Mouse (Mus musculus) liver, postnatal 0 days (tissue): ENCODE results near the gene Abcb11. TPM values are rescaled to one million over a fixed set of nuclear protein-coding genes. Genes with fewer than 3 reads are reported as not detected.
A peak's percentile ranks its signal among the peaks of the same experiment; 100 is the strongest.

Experiments
- ATAC-seq: fragments of 200-750 bp; cut with Nextera tagmentation; 2 replicates; pipeline ENCODE4 v1.8.0; 2017; ENCODE audit warnings: mild to moderate bottlenecking, moderate library complexity
- DNase-seq: peaks from one replicate; pipeline ENCODE4 v3.0.0-alpha.2; 2016
- H3K27ac ChIP-seq: fragments of 300-500 bp; sonication (generic); 2 replicates; pipeline ENCODE4 v1.5.1; 2014; ENCODE audit warnings: antibody characterized with exemption, moderate library complexity, mild to moderate bottlenecking, low read depth
- H3K27me3 ChIP-seq: fragments of 300-500 bp; sonication (generic); 2 replicates; pipeline ENCODE4 v1.6.1; 2014; ENCODE audit warnings: low read length, control low read depth, mixed read lengths; ENCODE audit not compliant: insufficient read depth
- H3K36me3 ChIP-seq: fragments of 300-500 bp; sonication (generic); replicated peaks from 2 replicates; pipeline ENCODE4 v1.6.1; 2014; ENCODE audit warnings: mild to moderate bottlenecking, control low read depth, low read length, moderate library complexity, mixed read lengths; ENCODE audit not compliant: insufficient read depth
- H3K4me1 ChIP-seq: fragments of 300-500 bp; sonication (generic); 2 replicates; pipeline ENCODE4 v1.6.1; 2014; ENCODE audit warnings: antibody characterized with exemption, mild to moderate bottlenecking, control low read depth; ENCODE audit not compliant: insufficient read depth
- H3K4me2 ChIP-seq: fragments of 300-500 bp; sonication (generic); 2 replicates; pipeline ENCODE4 v1.6.1; 2014; ENCODE audit warnings: low read depth, mild to moderate bottlenecking, low read length, moderate library complexity, mixed read lengths
- H3K4me3 ChIP-seq: fragments of 300-500 bp; sonication (generic); 2 replicates; pipeline ENCODE4 v1.5.1; 2014; ENCODE audit warnings: low read depth, low read length
- H3K9ac ChIP-seq: fragments of 300-500 bp; sonication (generic); replicated peaks from 2 replicates; pipeline ENCODE4 v1.6.1; 2014; ENCODE audit warnings: mild to moderate bottlenecking, moderate library complexity
- H3K9me3 ChIP-seq: fragments of 300-500 bp; sonication (generic); 2 replicates; pipeline ENCODE4 v1.6.1; 2016; ENCODE audit warnings: mild to moderate bottlenecking, control low read depth, low read length, mixed read lengths
- CTCF ChIP-seq: sonication (generic); IDR thresholded peaks from 2 replicates; pipeline ENCODE4 v1.5.1; 2016; ENCODE audit warnings: antibody characterized with exemption, low read depth
- EP300 ChIP-seq: IDR thresholded peaks from 2 replicates; pipeline ENCODE4 v1.6.1; 2016; ENCODE audit warnings: antibody characterized with exemption, low read depth, mild to moderate bottlenecking
- WGBS: fragments of 180-500 bp; shearing (Covaris S2); extraction: QIAGEN DNeasy Blood & Tissue Kit; methylation state at CpG from one replicate; pipeline ENCODE4 v1.1.7; 2014; ENCODE audit not compliant: insufficient replicate concordance; 5-methylcytosine and 5-hydroxymethylcytosine counted together
- polyA plus RNA-seq: library from polyadenylated mRNA; unstranded; fragments of >200 nt; fragmentation: Nextera tagmentation; extraction: Ambion mirVana; gene quantifications from 2 replicates; pipeline ENCODE4 v1.2.1, GENCODE M21; 2015

The Abcb11 gene
- polyA plus RNA-seq = 74.4 and 74.8 TPM in 2 replicates

DNA sequence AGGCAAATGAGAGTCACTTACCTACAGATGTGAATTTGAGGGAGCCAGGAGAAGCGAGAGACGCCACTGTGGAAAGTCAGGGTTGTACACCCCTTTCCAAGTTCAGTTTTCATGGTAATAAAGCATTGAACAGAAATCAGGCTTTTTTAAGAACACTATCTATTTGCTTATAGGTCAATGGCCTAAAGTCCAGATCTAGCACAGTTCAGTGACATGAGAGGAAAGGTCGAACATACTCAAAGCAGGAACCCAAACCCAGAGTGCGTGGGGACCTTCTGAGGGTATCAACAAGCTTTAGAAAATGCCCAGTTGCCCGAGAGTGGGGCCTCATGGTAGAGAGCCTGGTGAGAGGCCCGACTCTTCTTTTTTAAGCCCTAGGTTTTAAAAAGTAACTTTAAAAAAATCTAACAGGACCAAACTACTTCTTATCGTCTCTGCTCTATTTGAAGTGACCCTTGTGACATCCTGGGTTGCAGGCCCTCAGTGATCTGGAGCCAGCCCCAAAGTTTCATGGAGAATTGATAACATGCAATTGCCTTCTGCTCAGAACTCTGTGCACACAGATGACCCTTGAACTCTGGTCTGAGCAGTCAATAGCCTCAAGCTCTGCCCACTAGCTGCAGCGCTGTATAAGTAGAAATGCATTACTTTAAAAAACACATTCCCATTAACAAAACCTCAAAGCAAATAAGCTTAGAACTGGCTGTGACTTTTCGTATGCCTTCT is at the start of gene Abcb11:
Gene Abcb11, minus strand, starts transcription at position 121 of the 726 bp plus-strand sequence.
- WGBS = 57% methylated on average over 9 of the region's 9 CpGs
- H3K4me2 ChIP-seq = peak within 1 kb of the TSS; percentile 62
- peak within 1 kb of the TSS; percentile 77 for H3K27ac ChIP-seq
- TF ChIP-seq EP300 = no peak
- no peak for TF ChIP-seq CTCF
- ATAC-seq = peak; percentile 93
- H3K36me3 ChIP-seq = no peaks in the 10 kb centered on the region
- peak within 1 kb of the TSS; percentile 47 for H3K4me3 ChIP-seq
- H3K4me1 ChIP-seq = 0 out of 2 replicates have a peak, but pooled peaks cover 6% of the 10 kb centered on the region
- peak; percentile 24 for DNase-seq
- H3K9me3 ChIP-seq = no peaks in the 10 kb centered on the region
- H3K9ac ChIP-seq = peak within 1 kb of the TSS; percentile 64
- H3K27me3 ChIP-seq = no peaks in the 10 kb centered on the region

- H3K4me2 ChIP-seq = no peak overlapping the region; the same call in 1 of the 2 replicates
- no peak overlapping the region for H3K4me3 ChIP-seq
- DNase-seq (peak; percentile 59), ATAC-seq (peak; percentile 99)
- no peaks in the 10 kb centered on the region for H3K9me3 ChIP-seq
- peak; percentile 67 for TF ChIP-seq EP300
- TF ChIP-seq CTCF = no peak
- H3K4me1 ChIP-seq = peaks cover 9% of the 10 kb centered on the region
- H3K36me3 ChIP-seq = no peaks in the 10 kb centered on the region
- peak overlapping the region; percentile 92 for H3K27ac ChIP-seq
- 44% methylated on average over 3 of the region's 3 CpGs for WGBS
- no peak overlapping the region for H3K9ac ChIP-seq
- no peaks in the 10 kb centered on the region for H3K27me3 ChIP-seq
These were observed 43.9 kb upstream of the Abcb11 start for GRCm38 (mm10) chr2:69386118-69386871.

GRCm38 (mm10) chr2:69382838-69383237 is 40.4 kb upstream of the Abcb11 start:
- DNase-seq = no peak
- no peak for TF ChIP-seq EP300
- Histone ChIP-seq H3K9me3 (no peaks in the 10 kb centered on the region), H3K27me3 (no peaks in the 10 kb centered on the region), H3K36me3 (no peaks in the 10 kb centered on the region), H3K4me3 (no peak overlapping the region), H3K9ac (no peak overlapping the region), H3K4me1 (peaks cover 20% of the 10 kb centered on the region), H3K4me2 (no peak overlapping the region), H3K27ac (no peak overlapping the region)
- 30% methylated on average over 5 of the region's 5 CpGs for WGBS
- no peak for ATAC-seq

DNA sequence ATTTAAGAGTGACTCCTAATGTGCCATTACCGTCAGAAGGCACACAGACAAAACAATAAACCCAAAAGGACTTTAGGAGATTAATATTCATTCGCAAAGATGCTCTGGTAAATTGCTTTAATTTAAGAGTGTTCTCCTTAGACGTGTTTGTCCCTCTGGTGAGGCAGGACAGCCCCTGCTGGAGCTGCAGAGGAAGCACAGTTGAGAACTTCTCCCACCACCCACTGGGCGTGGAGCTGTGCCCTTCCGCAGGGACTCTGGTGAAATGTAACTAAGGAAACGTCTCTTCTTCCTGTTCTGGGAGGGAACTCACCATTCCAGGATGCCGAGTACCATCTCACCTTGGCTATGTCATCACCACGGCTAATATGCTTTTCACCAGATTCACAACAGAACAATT is 39.3 kb upstream of the Abcb11 start:
- H3K9me3 ChIP-seq = no peaks in the 10 kb centered on the region
- no peak overlapping the region; the same call in 1 of the 2 replicates for H3K4me2 ChIP-seq
- 0 out of 2 replicates have a peak overlapping the region, but pooled peaks have one; percentile 8 for H3K27ac ChIP-seq
- WGBS = 29% methylated on average over 8 of the region's 8 CpGs
- no peak overlapping the region for H3K4me3 ChIP-seq
- H3K9ac ChIP-seq = no peak overlapping the region
- no peak for ATAC-seq
- peaks cover 17% of the 10 kb centered on the region for H3K4me1 ChIP-seq
- H3K36me3 ChIP-seq = no peaks in the 10 kb centered on the region
- DNase-seq = peak; percentile 48
- TF ChIP-seq EP300 (no peak), CTCF (peak; percentile 58)
- no peaks in the 10 kb centered on the region for H3K27me3 ChIP-seq

GRCm38 (mm10) chr2:69380281-69380680 is 37.9 kb upstream of the Abcb11 start, which contains the start of gene Dhrs9:
TSS of gene Dhrs9 (plus strand) at chr2:69380445.
- DNase-seq (peak; percentile 55), ATAC-seq (peak; percentile 69)
- Histone ChIP-seq H3K4me2 (peak within 1 kb of the TSS; percentile 32), H3K4me1 (peaks cover 17% of the 10 kb centered on the region), H3K4me3 (peak within 1 kb of the TSS; percentile 25; the same call in 1 of the 2 replicates), H3K36me3 (no peaks in the 10 kb centered on the region), H3K9ac (no peak within 1 kb of the TSS), H3K27ac (peak within 1 kb of the TSS; percentile 60), H3K27me3 (no peaks in the 10 kb centered on the region), H3K9me3 (no peaks in the 10 kb centered on the region)
- TF ChIP-seq EP300 (peak; percentile 55), CTCF (no peak)
- WGBS = 20% methylated on average over 13 of the region's 13 CpGs

DNA sequence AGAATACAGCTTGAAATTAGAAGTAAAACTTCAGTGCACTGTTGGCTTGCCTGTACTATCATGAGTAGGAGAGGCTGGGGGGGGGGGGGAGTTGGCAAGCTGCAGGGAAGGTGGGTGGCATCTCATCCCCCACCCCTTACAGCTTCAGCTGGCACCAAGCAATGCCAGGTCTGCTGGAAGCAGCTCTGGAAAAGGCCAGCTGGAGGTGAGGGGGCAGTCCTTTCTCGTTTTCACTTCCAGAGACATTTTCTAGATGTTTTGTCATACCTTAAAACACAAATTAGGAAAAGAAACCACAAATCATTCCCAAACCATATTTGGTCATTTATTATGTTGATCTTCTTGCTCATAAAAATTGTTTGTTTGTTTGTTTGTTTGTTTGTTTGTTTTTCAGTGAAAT is 37.4 kb upstream of the Abcb11 start:
- DNase-seq (no peak), ATAC-seq (no peak)
- TF ChIP-seq EP300 = no peak
- no peak for TF ChIP-seq CTCF
- WGBS = 52% methylated on average over 1 of the region's 1 CpGs
- no peak overlapping the region for H3K4me3 ChIP-seq
- H3K4me1 ChIP-seq = peaks cover 14% of the 10 kb centered on the region
- no peak overlapping the region for H3K4me2 ChIP-seq
- H3K27me3 ChIP-seq = no peaks in the 10 kb centered on the region
- no peak overlapping the region for H3K27ac ChIP-seq
- H3K36me3 ChIP-seq = no peaks in the 10 kb centered on the region
- no peaks in the 10 kb centered on the region for H3K9me3 ChIP-seq
- H3K9ac ChIP-seq = no peak overlapping the region
